Mouse (Mus musculus) forebrain, embryonic 10.5 days (tissue): ENCODE measurements around the gene Gramd4. TPM values are rescaled to one million over a fixed set of nuclear protein-coding genes. Genes with fewer than 3 reads are reported as not detected.

ENCODE experiments used
- DNase-seq: peaks from one replicate; pipeline ENCODE4 v3.0.0-alpha.2; 2017; ENCODE audit warnings: low spot score; ENCODE audit errors: extremely low spot score
- H3K27ac ChIP-seq: fragments of 300-500 bp; sonication (generic); 2 replicates; pipeline ENCODE4 v1.5.1; 2016; ENCODE audit warnings: mild to moderate bottlenecking
- H3K27me3 ChIP-seq: fragments of 300-500 bp; sonication (generic); 2 replicates; pipeline ENCODE4 v1.6.1; 2016; ENCODE audit warnings: mild to moderate bottlenecking; ENCODE audit not compliant: poor library complexity, severe bottlenecking
- H3K36me3 ChIP-seq: fragments of 300-500 bp; sonication (generic); replicated peaks from 2 replicates; pipeline ENCODE4 v1.6.1; 2016; ENCODE audit warnings: mild to moderate bottlenecking, moderate library complexity
- H3K4me1 ChIP-seq: fragments of 300-500 bp; sonication (generic); 2 replicates; pipeline ENCODE4 v1.6.1; 2016
- H3K4me3 ChIP-seq: fragments of 300-500 bp; sonication (generic); 2 replicates; pipeline ENCODE4 v1.5.1; 2016; ENCODE audit warnings: mild to moderate bottlenecking, moderate library complexity
- H3K9me3 ChIP-seq: fragments of 300-500 bp; sonication (generic); 2 replicates; pipeline ENCODE4 v1.6.1; 2016; ENCODE audit warnings: mild to moderate bottlenecking, moderate library complexity
- WGBS: fragments of 180-500 bp; shearing (Covaris S2); methylation state at CpG from one replicate; pipeline ENCODE4 v1.1.7; 2016; 5-methylcytosine and 5-hydroxymethylcytosine counted together
- polyA plus RNA-seq: library from polyadenylated mRNA; unstranded; fragments of >200 nt; fragmentation: Nextera tagmentation; extraction: Ambion mirVana; gene quantifications from 2 replicates; pipeline ENCODE4 v1.2.1, GENCODE M21; 2016

The Gramd4 gene
- polyA plus RNA-seq, 1 experiment from 2014 or later, result 16.2 TPM

DNA sequence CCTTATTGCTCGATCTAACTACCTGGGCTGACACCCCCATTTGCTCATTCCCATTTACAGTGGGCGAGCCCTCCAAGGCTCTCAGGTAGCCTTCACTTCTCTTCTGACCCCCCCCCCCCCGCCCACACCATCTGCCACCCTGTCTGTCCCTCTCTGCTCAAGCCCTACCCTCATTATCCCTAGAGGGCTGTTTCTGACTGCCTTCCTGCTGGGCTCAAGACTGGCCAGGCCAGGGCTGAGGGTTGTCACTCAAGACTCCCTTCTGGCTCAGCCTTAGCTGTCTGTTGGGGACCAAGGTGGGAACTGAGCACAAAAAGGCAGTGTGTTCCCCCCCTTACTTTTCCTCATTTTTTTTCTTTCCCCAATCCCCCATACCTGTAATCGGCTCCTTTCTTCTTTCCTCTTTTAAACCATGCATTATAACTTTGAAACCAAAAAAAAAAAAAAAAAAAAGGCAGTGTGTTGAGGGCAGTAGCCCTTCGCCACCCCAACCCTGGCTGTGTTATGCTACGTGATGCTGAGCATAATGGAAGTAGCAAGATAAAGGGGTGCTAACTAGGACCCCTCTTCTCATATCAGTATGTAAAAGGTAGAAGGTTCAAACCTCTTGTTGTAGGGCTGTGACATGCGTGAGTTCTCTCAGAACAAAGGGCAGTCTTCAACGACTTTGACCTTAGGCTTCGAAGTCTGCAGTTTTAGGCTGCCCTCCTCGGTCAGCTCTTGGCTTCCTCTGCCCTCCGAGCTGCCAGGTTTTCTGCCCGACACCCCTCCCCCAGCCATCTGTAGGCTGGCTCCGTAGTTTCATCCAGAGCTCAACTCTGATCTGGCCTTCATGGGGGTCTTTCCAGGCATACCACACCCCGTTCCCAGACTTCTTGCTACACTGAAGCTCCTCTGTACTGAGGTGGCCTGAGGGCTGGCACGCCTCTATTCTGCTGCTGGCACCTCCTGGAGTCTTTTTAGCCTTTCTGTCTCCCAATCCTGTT, 59.9 kb downstream of the Gramd4 start:
- Histone ChIP-seq H3K9me3 (no peaks in the 10 kb centered on the region), H3K27me3 (no peaks in the 10 kb centered on the region), H3K4me1 (peaks cover 48% of the 10 kb centered on the region), H3K27ac (peak overlapping the region; percentile 40), H3K36me3 (peaks cover 44% of the 10 kb centered on the region), H3K4me3 (no peak overlapping the region)
- no peak for DNase-seq
- whole genome bisulfite sequencing, result 69% methylated on average over 15 of the region's 15 CpGs

DNA sequence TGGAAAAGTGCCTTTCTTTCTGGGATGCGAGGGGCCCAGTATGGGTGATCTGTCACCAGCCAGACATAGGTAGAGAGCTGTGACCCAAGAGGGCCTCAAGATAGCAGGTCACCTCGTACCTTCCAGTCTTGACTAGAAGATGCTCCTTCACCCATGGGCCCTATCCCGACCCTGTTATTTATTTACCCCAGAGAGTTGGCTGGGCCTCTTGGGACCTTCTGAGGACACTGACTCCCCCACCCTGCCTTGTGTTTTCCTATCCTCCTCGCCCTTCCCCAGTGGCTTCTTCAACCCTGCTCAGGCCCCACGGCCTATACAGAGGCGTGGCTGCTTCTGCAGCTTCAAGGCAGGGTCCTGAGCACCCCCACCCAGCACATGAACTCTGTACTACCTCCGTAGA, 61.7 kb downstream of the Gramd4 start:
- Histone ChIP-seq H3K27me3 (no peaks in the 10 kb centered on the region), H3K4me1 (peaks cover 30% of the 10 kb centered on the region), H3K9me3 (no peaks in the 10 kb centered on the region), H3K36me3 (peaks cover 57% of the 10 kb centered on the region), H3K4me3 (no peak overlapping the region), H3K27ac (no peak overlapping the region)
- DNase-seq, result no peak
- 92% methylated on average over 7 of the region's 7 CpGs for WGBS

DNA sequence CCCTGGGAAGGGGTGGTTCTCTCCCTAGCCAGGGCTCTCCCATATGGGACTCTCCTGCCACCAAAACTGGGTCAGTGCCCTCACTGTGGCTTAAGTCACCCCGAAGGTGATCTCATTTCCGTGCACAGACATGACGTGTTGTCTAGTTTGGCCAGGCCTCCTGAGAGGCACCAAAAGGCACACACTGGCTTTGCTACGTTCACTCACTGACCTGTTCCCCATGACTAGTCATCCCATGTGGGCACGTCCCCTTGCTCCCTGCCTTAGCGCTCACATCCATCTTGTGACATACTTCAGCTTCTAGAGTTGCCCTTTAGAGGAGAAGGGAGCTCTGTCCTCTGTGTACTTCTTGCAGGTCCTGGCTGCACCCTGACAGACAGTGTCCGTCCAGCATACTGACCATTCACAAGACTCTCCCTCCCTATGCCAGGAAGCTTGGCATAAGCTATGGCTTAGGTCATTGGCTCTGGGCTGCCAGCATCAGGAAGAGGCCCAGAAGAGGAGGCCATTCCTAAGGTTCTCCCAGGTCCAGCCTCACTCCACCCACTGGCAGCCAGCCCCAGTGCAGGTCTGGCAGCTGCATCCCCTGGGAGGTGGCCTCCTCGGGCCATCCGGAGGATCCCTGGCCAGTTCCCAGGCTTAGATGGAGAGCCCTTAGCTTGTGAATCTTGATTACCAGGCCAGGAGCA, 64.9 kb downstream of the Gramd4 start:
- WGBS, result 92% methylated on average over 9 of the region's 9 CpGs
- Histone ChIP-seq H3K36me3 (peaks cover 71% of the 10 kb centered on the region), H3K27me3 (no peaks in the 10 kb centered on the region), H3K4me1 (peaks cover 28% of the 10 kb centered on the region), H3K27ac (no peak overlapping the region), H3K9me3 (no peaks in the 10 kb centered on the region), H3K4me3 (no peak overlapping the region)
- DNase-seq, result no peak

DNA sequence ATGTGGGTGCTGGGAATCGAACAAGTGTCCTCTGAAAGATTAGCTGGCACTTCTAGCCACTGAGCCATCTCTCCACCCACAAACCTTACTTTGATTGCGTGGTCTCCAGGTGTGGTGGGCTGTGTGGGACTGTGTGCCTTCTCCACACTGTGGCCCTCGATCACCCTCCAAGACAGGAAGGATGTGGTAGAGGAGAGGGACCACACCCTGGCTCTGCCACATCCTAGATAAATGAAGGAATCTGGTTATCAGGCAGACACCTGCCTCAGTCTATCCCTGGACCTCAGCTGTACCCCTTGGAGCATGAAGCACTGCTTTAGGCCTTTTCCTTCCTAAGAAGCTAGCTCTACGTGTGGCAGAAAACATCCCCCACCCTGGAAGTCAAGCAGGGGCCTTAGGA, 65.9 kb downstream of the Gramd4 start:
- Histone ChIP-seq H3K36me3 (peaks cover 76% of the 10 kb centered on the region), H3K27ac (no peak overlapping the region), H3K4me3 (no peak overlapping the region), H3K27me3 (no peaks in the 10 kb centered on the region), H3K9me3 (no peaks in the 10 kb centered on the region), H3K4me1 (peaks cover 18% of the 10 kb centered on the region)
- WGBS, result 92% methylated on average over 4 of the region's 4 CpGs
- no peak for DNase-seq

DNA sequence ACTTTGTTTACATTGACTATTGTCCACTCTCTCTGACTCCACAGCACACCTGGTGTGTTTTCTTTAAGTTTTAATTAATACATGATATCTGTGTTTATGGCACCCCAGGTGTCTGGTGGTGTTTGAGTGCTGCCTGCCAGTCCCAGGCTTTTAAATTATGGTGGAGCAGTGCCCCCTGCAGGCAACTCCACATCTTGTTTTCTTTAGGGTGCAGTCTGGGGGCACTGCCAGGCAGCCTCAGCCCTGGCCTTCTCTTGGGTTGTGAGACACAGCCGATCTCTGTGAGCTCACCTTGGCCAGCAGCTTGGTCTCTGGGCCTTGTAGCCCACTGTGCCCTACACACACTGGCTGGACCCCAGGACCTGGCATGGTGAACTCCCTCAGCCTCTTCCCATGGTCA, 66.9 kb downstream of the Gramd4 start:
- Histone ChIP-seq H3K36me3 (peaks cover 76% of the 10 kb centered on the region), H3K9me3 (no peaks in the 10 kb centered on the region), H3K27ac (no peak overlapping the region), H3K4me1 (peaks cover 18% of the 10 kb centered on the region), H3K4me3 (no peak overlapping the region), H3K27me3 (no peaks in the 10 kb centered on the region)
- WGBS, result 59% methylated on average over 1 of the region's 1 CpGs
- peak; percentile 50 for DNase-seq

DNA sequence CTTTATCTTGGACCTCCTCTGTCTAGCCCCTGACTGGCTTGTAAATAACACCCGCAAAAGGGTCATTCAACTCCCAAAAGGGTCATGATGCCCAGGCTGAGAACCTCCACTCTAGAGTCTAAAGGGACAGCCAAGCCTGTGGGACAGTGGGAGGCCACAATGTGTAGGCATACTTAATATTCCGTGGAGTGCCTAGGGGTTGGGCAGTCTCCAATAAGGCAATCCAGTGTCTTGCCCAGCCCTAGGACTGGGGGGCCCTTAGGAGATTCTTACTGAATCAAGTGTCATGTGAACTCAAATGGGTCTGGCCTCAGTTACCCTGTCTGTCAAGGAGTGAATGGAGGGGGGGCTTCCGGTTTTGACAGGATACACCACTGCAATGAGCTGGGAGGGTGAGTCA, 71.5 kb downstream of the Gramd4 start:
- 95% methylated on average over 3 of the region's 3 CpGs for WGBS
- Histone ChIP-seq H3K27ac (no peak overlapping the region), H3K27me3 (no peaks in the 10 kb centered on the region), H3K36me3 (peaks cover 80% of the 10 kb centered on the region), H3K9me3 (no peaks in the 10 kb centered on the region), H3K4me3 (no peak overlapping the region), H3K4me1 (peaks cover 18% of the 10 kb centered on the region)
- DNase-seq, result no peak

DNA sequence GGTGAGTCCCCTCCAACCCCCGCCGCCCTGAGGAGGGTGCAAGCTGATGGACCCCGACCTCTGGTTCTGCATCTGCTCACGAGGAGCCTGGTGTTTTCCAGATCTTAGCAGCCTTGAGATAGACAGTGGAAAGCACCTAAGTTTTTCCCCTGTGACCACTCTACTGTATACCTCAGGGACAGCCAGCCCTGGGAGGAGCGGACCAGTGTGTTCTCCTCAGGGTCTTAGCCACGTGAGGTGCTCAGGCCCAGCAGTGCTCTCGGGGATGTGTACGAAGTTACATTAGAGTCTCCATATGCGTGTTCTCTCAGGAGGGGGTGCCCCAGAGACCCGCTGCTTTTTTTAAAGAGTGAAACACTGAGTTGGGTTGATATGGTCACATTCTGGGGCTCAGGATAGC, 73.2 kb downstream of the Gramd4 start:
- WGBS, result 95% methylated on average over 10 of the region's 10 CpGs
- Histone ChIP-seq H3K27ac (no peak overlapping the region), H3K36me3 (peaks cover 84% of the 10 kb centered on the region), H3K9me3 (no peaks in the 10 kb centered on the region), H3K4me3 (no peak overlapping the region), H3K4me1 (peaks cover 13% of the 10 kb centered on the region), H3K27me3 (no peaks in the 10 kb centered on the region)
- no peak for DNase-seq

DNA sequence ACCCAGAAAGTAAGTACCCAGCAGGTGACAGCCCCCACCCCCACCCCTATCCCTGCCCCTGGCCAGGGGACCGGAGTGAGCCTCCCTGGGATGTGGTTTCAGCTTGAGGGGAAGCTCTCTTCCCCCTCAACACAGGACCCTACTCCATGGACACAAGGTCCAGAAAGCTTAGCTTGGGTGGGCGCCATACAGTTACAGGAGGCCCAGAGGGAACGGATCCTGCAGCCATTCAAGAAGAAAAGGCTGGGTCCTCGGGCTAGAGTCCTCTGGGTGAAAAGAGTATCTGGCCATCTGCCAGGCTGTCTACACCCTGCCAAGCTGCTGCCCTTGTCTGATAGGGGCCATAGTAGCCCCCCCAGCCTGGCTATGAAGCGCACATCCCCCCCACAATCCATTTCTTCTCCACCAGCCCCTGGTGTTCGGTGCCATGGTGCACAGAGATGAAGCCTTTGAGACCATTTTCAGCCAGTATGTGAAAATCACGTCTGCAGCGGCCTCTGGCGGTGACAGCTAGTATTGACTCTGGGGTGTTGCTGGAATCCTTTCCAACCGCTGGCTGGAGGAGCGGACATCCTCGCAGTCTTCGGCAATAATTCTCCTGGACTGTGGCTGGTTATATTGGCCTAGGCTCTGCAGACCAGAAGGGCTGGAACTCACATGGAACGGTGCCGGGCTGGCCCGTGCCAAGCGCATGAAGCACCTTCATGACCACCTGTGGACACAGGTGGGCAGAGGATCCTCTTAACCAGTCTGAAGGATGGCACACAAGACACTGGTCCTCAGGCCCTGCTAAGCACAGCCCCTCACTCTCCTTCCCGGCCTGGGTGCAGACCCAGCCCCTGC, 77.7 kb downstream of the Gramd4 start:
- H3K36me3 ChIP-seq, result peaks cover 59% of the 10 kb centered on the region
- DNase-seq, result peak; percentile 85
- no peaks in the 10 kb centered on the region for H3K9me3 ChIP-seq
- H3K27me3 ChIP-seq, result no peaks in the 10 kb centered on the region
- H3K4me3 ChIP-seq, result no peak overlapping the region
- H3K4me1 ChIP-seq, result 0 out of 2 replicates have a peak, but pooled peaks cover 6% of the 10 kb centered on the region
- 48% methylated on average over 18 of the region's 18 CpGs for WGBS
- no peak overlapping the region for H3K27ac ChIP-seq

DNA sequence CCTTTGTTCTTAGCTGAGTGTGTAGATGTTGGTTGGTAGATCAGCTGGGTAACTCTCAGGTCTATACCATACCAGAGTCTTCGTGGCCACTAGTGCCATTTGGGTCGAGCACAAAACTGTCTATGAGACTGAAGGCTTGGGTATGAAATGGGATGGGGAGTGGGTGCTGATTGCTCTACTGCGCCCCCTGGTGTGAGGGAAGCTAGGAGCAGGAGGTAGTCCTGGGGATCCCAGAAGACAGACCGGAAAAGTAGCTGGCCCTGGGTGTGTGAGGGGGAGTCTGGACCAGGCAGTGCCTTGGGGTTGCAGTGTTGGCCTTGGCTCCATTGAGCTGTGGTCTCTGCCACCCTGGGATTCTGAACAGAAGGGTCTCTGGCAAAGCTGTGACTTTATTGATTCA, 80.1 kb downstream of the Gramd4 start:
- Histone ChIP-seq H3K9me3 (no peaks in the 10 kb centered on the region), H3K4me3 (no peak overlapping the region), H3K4me1 (0 out of 2 replicates have a peak, but pooled peaks cover 7% of the 10 kb centered on the region), H3K27ac (no peak overlapping the region), H3K36me3 (peaks cover 52% of the 10 kb centered on the region), H3K27me3 (no peaks in the 10 kb centered on the region)
- 69% methylated on average over 4 of the region's 4 CpGs for WGBS
- no peak for DNase-seq

DNA sequence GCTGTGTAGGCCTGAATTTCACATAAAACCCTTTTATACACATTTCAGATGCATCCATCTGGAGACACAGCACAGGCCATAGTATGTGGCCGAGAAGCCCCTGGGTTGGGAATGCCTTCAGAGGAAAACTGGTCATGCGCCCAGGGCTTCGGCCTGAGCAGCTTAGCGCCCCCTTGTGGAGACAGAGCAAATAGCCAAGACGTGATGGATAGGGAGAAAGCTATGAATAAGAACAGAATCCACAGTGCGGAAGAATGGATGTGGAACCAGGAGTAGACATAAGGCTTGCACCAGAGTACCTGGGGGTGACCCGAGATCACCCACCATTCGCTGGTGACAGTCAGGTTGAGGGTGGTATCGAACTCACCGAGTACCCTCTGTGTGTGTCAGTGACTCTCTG, 82.8 kb downstream of the Gramd4 start:
- Histone ChIP-seq H3K27ac (no peak overlapping the region), H3K4me3 (no peak overlapping the region), H3K27me3 (no peaks in the 10 kb centered on the region), H3K36me3 (peaks cover 43% of the 10 kb centered on the region), H3K4me1 (0 out of 2 replicates have a peak, but pooled peaks cover 7% of the 10 kb centered on the region), H3K9me3 (no peaks in the 10 kb centered on the region)
- WGBS, result 33% methylated on average over 10 of the region's 10 CpGs
- peak; percentile 75 for DNase-seq

DNA sequence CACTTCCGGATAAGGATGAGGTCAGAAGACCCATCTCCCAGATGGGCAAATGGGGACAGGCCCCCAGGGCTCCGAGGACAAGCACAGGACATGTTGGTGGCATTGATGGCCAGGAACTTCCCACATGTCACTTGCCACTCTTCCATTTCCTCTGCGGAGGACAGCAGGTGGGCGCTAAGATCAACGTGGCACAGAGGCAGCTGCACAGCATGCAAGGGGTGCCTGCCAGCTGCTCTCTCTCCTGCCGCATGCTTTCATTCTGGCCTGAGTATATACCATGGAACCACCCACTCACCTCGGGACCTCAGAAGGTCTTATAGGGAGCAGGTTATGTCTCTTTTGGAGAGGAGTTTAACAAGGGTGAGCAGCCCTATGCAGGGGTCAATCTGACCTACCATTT, 87.1 kb downstream of the Gramd4 start:
- whole genome bisulfite sequencing, result 82% methylated on average over 7 of the region's 7 CpGs
- Histone ChIP-seq H3K9me3 (no peaks in the 10 kb centered on the region), H3K4me3 (no peak overlapping the region), H3K36me3 (peaks cover 59% of the 10 kb centered on the region), H3K4me1 (0 out of 2 replicates have a peak, but pooled peaks cover 7% of the 10 kb centered on the region), H3K27ac (no peak overlapping the region), H3K27me3 (no peaks in the 10 kb centered on the region)
- no peak for DNase-seq

DNA sequence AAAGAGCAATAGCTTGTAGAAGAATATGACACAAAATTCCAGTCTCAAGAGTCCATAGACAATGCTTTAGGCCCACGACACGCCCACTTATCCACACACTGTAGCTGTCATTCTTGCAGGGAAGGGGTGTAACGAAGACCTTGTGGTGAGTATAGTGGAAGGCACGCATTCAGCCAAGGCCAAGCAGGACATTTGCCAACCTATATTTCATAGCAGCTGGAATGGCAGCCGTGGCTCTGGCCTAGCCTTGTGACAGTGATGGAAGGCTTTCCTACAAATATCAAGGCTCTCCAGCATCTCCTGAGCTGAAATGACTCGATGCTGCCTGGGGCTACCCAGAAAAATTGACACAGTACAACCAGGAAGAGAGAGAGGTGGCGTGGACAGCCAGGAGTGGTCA, 87.6 kb downstream of the Gramd4 start:
- H3K36me3 ChIP-seq, result peaks cover 59% of the 10 kb centered on the region
- H3K27me3 ChIP-seq, result no peaks in the 10 kb centered on the region
- H3K9me3 ChIP-seq, result no peaks in the 10 kb centered on the region
- no peak overlapping the region for H3K4me3 ChIP-seq
- H3K27ac ChIP-seq, result no peak overlapping the region
- H3K4me1 ChIP-seq, result 0 out of 2 replicates have a peak, but pooled peaks cover 3% of the 10 kb centered on the region
- DNase-seq, result no peak
- WGBS, result 87% methylated on average over 7 of the region's 7 CpGs
